In genomic region chr12:99972825-99973224, GRCm38 (mm10) we compare ENCODE assay signal across 16 mouse cellular contexts. TPM values are rescaled to one million over a fixed set of nuclear protein-coding genes. Genes with fewer than 3 reads are reported as not detected.
DNase-seq lines count a peak whose midpoint lies in the region; TF ChIP-seq lines count a peak whose summit lies in the region.
"Had no signal": no experiment of that assay in that cellular context is flagged by ENCODE, and none has a peak within 500 bp of the region (broad histone marks: within the 10 kb centered on the region; RNA-seq: fewer than 3 reads in every experiment).

No protein-coding gene starts in this region.

- no peaks in the 10 kb centered on the region for H3K9me3 ChIP-seq in E14TG2a.4 (ENCODE audit: low read length)
- H3K9me3 ChIP-seq: forebrain, embryonic 13.5 days; stomach, embryonic 15.5 days had no signal

- no peak for DNase-seq in left cerebral cortex, adult 2 months (ENCODE audit: extremely low spot score in 1 of 2, low spot score in 2 of 2)
- DNase-seq in left cerebral cortex, postnatal 10 days (ENCODE audit: extremely low spot score in 1 of 2, low spot score in 2 of 2): no peak
- peak; percentile 43 for DNase-seq in A20 (ENCODE audit: low read depth, low spot score)
- peak; percentile 10 for DNase-seq in induced T-regulatory cell, adult 2 months (ENCODE audit: low read depth)
- DNase-seq in left cerebral cortex, adult 9 months (ENCODE audit: low spot score in 2 of 2): no peak
- no peak for DNase-seq in right cerebral cortex, adult 2 months (ENCODE audit: low spot score in 2 of 2)
- DNase-seq: adrenal gland, adult 2 months; cerebellum, adult 11 months; cerebellum, postnatal 25 days; lung, adult 2 months; spleen, adult 18-20 months; thymus, postnatal 36 days had no signal

- no peak overlapping the region for H3K4me3 ChIP-seq in left cerebral cortex, adult 2 months
- H3K4me3 ChIP-seq in E14TG2a.4 (replicated peaks; ENCODE audit: low read length): peak overlapping the region; percentile 66
- H3K4me3 ChIP-seq: embryonic facial prominence, embryonic 10.5 days; forebrain, embryonic 13.5 days; stomach, embryonic 15.5 days had no signal

- H3K27me3 ChIP-seq in E14TG2a.4 (ENCODE audit: insufficient read depth, low read length): peaks cover 36% of the 10 kb centered on the region

- intact Hi-C loops in left cerebral cortex, adult 2 months (cut with DNase I): no loop called here
- intact Hi-C loops in left cerebral cortex, postnatal 10 days (cut with DNase I): no loop called here

- no peaks in the 10 kb centered on the region; the same call in 1 of the 2 replicates for H3K4me1 ChIP-seq in E14TG2a.4 (replicated peaks; ENCODE audit: low read depth, low read length)
- H3K4me1 ChIP-seq: embryonic facial prominence, embryonic 10.5 days; forebrain, embryonic 13.5 days; stomach, embryonic 15.5 days had no signal

- peak; percentile 13 for TF ChIP-seq CTCF in left cerebral cortex, adult 2 months (IDR thresholded peaks at IDR 0.05)
- TF ChIP-seq CTCF in E14TG2a.4 (conservative IDR thresholded peaks at IDR 0.05; ENCODE audit: low read length): peak; percentile 83

- H3K27ac ChIP-seq in left cerebral cortex, adult 2 months: no peak overlapping the region
- H3K27ac ChIP-seq: embryonic facial prominence, embryonic 10.5 days; forebrain, embryonic 13.5 days; stomach, embryonic 15.5 days had no signal

- H3K36me3 ChIP-seq in E14TG2a.4 (ENCODE audit: insufficient read depth, low read length): no peaks in the 10 kb centered on the region
- H3K36me3 ChIP-seq: embryonic facial prominence, embryonic 10.5 days; stomach, embryonic 15.5 days had no signal

RNA-seq across cellular contexts. Expression of gene Kcnk13, which starts 8.5 kb away (rescaled TPM):
- total RNA-seq in left cerebral cortex, adult 2 months (2021): 10 to 100 TPM in 1 of 2 experiments, 1 to 10 TPM in 1; 6.8 to 10.4 TPM
- 1 to 10 TPM; 3.5 to 4.1 TPM for total RNA-seq in left cerebral cortex, postnatal 10 days (2021)

Comparison
In these comparisons a context has a peak if more than half of its experiments do, and no peak if none do; other contexts are left out.
1. DNase-seq: peak in A20 (single experiment) and induced T-regulatory cell, adult 2 months (single experiment); none in left cerebral cortex, adult 2 months (0 of 2), left cerebral cortex, postnatal 10 days (0 of 2), left cerebral cortex, adult 9 months (0 of 2) and right cerebral cortex, adult 2 months (0 of 2).